Mouse (Mus musculus) erythroblast, embryonic 14.5 days (primary cell): ENCODE data around the gene Cd2. TPM values are rescaled to one million over a fixed set of nuclear protein-coding genes. Genes with fewer than 3 reads are reported as not detected.

Experiments used
- H3K27me3 ChIP-seq: 2 replicates; pipeline ENCODE4 v1.6.1; 2012; ENCODE audit warnings: inconsistent platforms; ENCODE audit not compliant: control insufficient read depth
- H3K36me3 ChIP-seq: 2 replicates; pipeline ENCODE4 v1.6.1; 2012; ENCODE audit warnings: mild to moderate bottlenecking, inconsistent platforms; ENCODE audit not compliant: control insufficient read depth
- H3K4me1 ChIP-seq: 2 replicates; pipeline ENCODE4 v1.6.1; 2012; ENCODE audit warnings: inconsistent platforms; ENCODE audit not compliant: control insufficient read depth
- H3K4me3 ChIP-seq: replicated peaks from 2 replicates; pipeline ENCODE3; 2012; ENCODE audit warnings: moderate library complexity, mild to moderate bottlenecking, inconsistent platforms
- H3K9me3 ChIP-seq: 2 replicates; pipeline ENCODE4 v1.6.1; 2012; ENCODE audit warnings: low read length, inconsistent platforms, mixed read lengths; ENCODE audit not compliant: control insufficient read depth
- GATA1 ChIP-seq: IDR thresholded peaks from 2 replicates; pipeline ENCODE4 v1.6.1; 2012; ENCODE audit warnings: low read length, inconsistent platforms, mixed read lengths
- TAL1 ChIP-seq: IDR thresholded peaks from 3 replicates; pipeline ENCODE4 v1.6.1; 2012; ENCODE audit warnings: low read length, inconsistent platforms, mixed read lengths
- polyA plus RNA-seq: library from polyadenylated mRNA; stranded (reverse); fragments of >175 nt; gene quantifications from 2 replicates; pipeline ENCODE4 v1.2.3, GENCODE M21; 2012

The Cd2 gene
- polyA plus RNA-seq, 1 experiment, result not detected

- TF ChIP-seq TAL1 (no peak), GATA1 (no peak)
- H3K36me3 ChIP-seq, result no peaks in the 10 kb centered on the region
- no peaks in the 10 kb centered on the region for H3K27me3 ChIP-seq
- H3K4me1 ChIP-seq, result no peaks in the 10 kb centered on the region
- H3K4me3 ChIP-seq, result no peak overlapping the region
- H3K9me3 ChIP-seq, result no peaks in the 10 kb centered on the region
Measured at GRCm38 (mm10) chr3:101279561-101279960, 8.2 kb downstream of the Cd2 start.

GRCm38 (mm10) chr3:101278396-101278795 lies 9.3 kb downstream of the Cd2 start:
- no peaks in the 10 kb centered on the region for H3K27me3 ChIP-seq
- H3K4me3 ChIP-seq, result no peak overlapping the region
- no peaks in the 10 kb centered on the region for H3K9me3 ChIP-seq
- no peaks in the 10 kb centered on the region for H3K4me1 ChIP-seq
- TF ChIP-seq GATA1, result no peak
- no peak for TF ChIP-seq TAL1
- H3K36me3 ChIP-seq, result no peaks in the 10 kb centered on the region

DNA sequence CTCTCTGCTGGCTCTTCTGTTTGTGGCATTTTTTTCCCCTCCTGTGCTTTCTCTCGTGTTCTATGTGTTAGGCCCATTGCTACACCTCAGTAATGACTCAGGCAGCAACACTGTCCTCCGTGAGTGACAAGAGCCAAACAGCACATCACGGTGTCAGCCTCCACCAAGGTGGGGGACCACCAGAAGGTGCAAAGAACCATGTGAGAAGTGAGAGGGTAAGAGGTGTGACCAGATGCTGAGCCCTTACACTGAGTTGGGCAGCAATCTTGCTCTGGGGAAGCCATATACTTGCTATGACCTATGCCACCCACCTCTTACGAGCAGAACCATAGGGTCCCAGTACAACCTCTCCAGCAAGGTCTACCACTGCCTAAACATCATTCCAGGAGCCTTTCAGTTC lies 9.9 kb downstream of the Cd2 start:
- H3K27me3 ChIP-seq, result no peaks in the 10 kb centered on the region
- TF ChIP-seq TAL1, result no peak
- no peak for TF ChIP-seq GATA1
- no peaks in the 10 kb centered on the region for H3K36me3 ChIP-seq

GRCm38 (mm10) chr3:101276501-101277320 lies 11.0 kb downstream of the Cd2 start:
- no peaks in the 10 kb centered on the region for H3K27me3 ChIP-seq

More for the DNA sequence above, 9.9 kb downstream of the Cd2 start:
- Histone ChIP-seq H3K9me3 (no peaks in the 10 kb centered on the region), H3K4me3 (no peak overlapping the region), H3K4me1 (no peaks in the 10 kb centered on the region)

DNA sequence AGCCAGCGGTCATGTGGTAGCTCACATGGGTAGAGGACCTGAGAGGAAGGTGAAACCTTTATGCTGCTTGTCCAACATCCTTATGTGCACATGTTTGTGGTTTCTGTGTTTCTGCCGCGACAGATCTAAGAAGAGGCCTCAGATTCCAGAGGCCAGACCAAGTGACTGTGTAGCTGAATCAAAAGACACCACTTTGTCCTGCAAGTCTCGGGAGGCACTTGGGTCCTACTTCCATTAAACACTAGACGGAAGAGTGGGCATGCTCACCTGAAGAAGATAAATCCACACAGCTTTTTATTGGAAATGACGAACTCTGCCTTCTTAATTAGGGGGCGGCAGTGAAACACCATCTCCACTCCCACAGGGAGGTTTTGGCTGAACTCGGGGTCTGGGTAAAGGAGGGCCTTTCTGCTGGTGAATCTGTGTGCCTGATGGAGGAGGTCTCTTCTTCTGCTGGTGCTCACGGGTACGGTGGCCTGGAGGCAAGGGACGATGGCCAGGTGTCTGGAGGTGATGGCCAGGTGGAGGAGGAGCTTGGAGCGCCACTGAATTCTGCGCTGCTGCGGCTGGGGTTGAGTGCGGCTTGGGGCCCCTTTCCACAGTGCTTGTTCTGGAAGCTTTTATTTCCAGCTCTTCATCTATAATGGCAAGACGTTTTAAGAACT lies 12.0 kb downstream of the Cd2 start:
- H3K27me3 ChIP-seq, result no peaks in the 10 kb centered on the region
- no peaks in the 10 kb centered on the region for H3K4me1 ChIP-seq
- no peaks in the 10 kb centered on the region for H3K36me3 ChIP-seq
- no peak overlapping the region for H3K4me3 ChIP-seq
- no peak for TF ChIP-seq TAL1
- TF ChIP-seq GATA1, result no peak
- H3K9me3 ChIP-seq, result no peaks in the 10 kb centered on the region

More at GRCm38 (mm10) chr3:101276501-101277320, 11.0 kb downstream of the Cd2 start:
- H3K4me1 ChIP-seq, result no peaks in the 10 kb centered on the region
- H3K4me3 ChIP-seq, result no peak overlapping the region
- H3K9me3 ChIP-seq, result no peaks in the 10 kb centered on the region
- no peaks in the 10 kb centered on the region for H3K36me3 ChIP-seq
- TF ChIP-seq TAL1, result no peak
- TF ChIP-seq GATA1, result no peak

DNA sequence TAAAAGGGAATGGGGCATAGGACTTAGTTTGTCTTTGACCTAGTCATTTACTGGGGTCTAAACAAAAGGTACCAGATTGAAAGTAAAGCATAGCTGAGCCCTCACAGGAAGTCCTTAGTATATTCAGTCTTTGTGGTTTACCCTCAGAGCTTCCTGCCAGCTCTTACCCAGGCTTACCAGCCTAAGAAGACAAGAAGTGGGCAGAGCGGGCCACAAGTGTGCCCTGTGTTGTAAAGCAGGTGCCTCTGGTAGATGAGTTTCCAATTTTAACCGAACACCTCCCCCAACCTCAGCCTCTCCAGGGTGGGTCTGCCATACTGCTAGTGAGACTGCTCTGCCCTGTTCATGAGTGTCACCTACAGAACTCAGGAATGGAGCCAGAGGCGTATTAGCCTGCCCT lies 12.9 kb downstream of the Cd2 start:
- no peaks in the 10 kb centered on the region for H3K27me3 ChIP-seq
- no peaks in the 10 kb centered on the region for H3K4me1 ChIP-seq
- no peaks in the 10 kb centered on the region for H3K36me3 ChIP-seq

GRCm38 (mm10) chr3:101274041-101274770 lies 13.5 kb downstream of the Cd2 start:
- Histone ChIP-seq H3K9me3 (peaks cover 3% of the 10 kb centered on the region; the same call in 1 of the 2 replicates), H3K36me3 (no peaks in the 10 kb centered on the region), H3K4me1 (no peaks in the 10 kb centered on the region), H3K27me3 (no peaks in the 10 kb centered on the region), H3K4me3 (no peak overlapping the region)
- TF ChIP-seq GATA1 (no peak), TAL1 (no peak)

More for the DNA sequence above, 12.9 kb downstream of the Cd2 start:
- Histone ChIP-seq H3K9me3 (peaks cover 3% of the 10 kb centered on the region; the same call in 1 of the 2 replicates), H3K4me3 (no peak overlapping the region)
- no peak for TF ChIP-seq GATA1
- no peak for TF ChIP-seq TAL1

DNA sequence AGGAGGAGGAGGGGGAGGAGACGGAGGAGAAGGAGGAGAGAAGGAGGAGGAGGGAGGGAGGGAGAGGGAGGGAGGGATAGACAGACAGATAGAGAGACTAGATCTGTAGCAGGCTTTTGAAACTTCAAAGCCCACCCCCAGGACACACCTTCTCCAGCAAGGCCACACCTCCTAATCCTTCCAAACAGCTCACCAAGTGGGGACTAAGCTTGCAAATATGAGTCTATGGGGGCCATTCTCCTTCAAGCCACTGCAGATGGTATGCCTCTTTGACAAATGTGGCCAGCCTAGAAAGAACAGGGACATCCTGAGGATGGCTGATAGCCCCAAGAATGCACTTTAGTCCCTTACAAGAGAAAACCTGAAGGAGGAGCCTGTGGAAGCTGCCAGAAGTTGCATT lies 15.6 kb downstream of the Cd2 start:
- Histone ChIP-seq H3K9me3 (peaks cover 3% of the 10 kb centered on the region; the same call in 1 of the 2 replicates), H3K27me3 (no peaks in the 10 kb centered on the region), H3K4me3 (no peak overlapping the region), H3K36me3 (no peaks in the 10 kb centered on the region), H3K4me1 (no peaks in the 10 kb centered on the region)
- TF ChIP-seq TAL1, result no peak
- TF ChIP-seq GATA1, result no peak

- no peaks in the 10 kb centered on the region for H3K27me3 ChIP-seq
- H3K36me3 ChIP-seq, result no peaks in the 10 kb centered on the region
- H3K4me1 ChIP-seq, result no peaks in the 10 kb centered on the region
- TF ChIP-seq TAL1 (no peak), GATA1 (no peak)
- no peak overlapping the region for H3K4me3 ChIP-seq
- peaks cover 3% of the 10 kb centered on the region; the same call in 1 of the 2 replicates for H3K9me3 ChIP-seq
Measured at GRCm38 (mm10) chr3:101270833-101271232, 16.9 kb downstream of the Cd2 start.
